Mouse (Mus musculus) stomach, postnatal 0 days (tissue): Measurements from ENCODE around the gene Fam193b.

Experiments
- CTCF ChIP-seq: IDR thresholded peaks from 2 replicates; pipeline ENCODE4 v1.5.1; 2016; ENCODE audit warnings: antibody characterized with exemption, low read depth, mild to moderate bottlenecking, moderate library complexity
- EP300 ChIP-seq: optimal IDR thresholded peaks from 2 replicates; pipeline ENCODE3; 2016; ENCODE audit warnings: antibody characterized with exemption

- TF ChIP-seq CTCF = no peak
- no peak for TF ChIP-seq EP300
Measured at GRCm38 (mm10) chr13:55523951-55524600, 46.8 kb downstream of the Fam193b start.
